Mouse (Mus musculus): Measurements from ENCODE around the gene Lsm14b. TPM values are rescaled to one million over a fixed set of nuclear protein-coding genes. Genes with fewer than 3 reads are reported as not detected.
A peak's percentile ranks its signal among the peaks of the same experiment; 100 is the strongest.

The Lsm14b gene
- total RNA-seq, 2 experiments from 2014 or later, result 9.7 to 23.9 TPM

DNA sequence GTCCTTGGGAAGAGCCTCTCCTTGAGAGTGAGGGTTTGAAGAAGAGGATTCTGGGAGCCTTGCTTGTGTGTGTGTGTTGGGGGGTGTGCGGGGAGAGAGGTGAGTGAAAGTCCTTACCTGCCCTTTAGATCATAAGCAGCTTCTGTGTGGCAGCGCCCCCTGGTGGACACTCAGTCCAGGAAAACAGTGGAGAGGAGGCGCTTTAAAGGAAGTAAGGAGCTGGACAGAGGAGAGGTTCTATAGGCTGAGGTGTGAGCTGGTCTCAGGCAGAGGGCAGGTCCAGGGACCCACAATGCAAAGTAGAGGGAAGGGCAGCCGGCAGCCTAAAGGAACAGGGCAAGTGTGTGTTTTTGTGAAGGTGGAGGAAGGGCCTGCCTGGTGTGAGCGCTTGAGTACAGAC lies 26.2 kb downstream of the Lsm14b start:
- peak; percentile 91 for ATAC-seq (replicated peaks; ENCODE audit: poor library complexity)

DNA sequence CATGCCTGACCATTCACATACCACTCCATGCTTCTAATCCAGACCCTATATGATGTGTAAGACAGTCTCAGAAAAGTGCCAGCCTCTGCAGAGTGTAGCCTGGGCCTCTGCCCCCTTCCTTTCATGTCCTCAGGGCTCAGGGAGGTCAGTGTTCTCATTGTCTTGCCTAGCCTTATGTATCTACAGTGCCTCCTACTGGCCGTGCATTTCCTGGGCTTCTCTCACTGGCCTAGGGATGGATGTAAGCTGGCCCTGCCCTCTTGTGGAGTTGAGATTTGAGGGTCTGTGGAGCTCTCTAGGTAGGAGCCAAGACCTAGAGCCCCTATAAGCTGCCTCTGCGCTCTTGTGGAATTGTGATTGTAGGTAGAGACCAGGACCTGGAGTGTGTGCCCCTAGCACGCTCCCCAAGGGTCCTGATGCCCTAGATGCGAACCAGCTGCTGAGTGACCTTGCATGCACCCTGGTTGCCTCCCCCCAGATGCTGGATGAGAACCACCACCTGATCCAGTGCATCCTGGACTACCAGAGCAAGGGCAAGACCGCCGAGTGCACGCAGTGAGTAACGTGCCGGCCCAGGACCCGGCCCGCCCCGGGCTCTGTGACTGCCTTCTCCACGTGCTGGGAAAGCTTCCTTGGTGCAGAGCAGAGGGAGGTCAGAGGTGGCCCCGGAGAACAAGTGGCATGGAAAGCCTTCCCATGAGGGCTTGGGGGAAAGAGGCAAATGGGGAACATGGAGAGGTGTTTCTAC lies 27.4 kb downstream of the Lsm14b start:
- ATAC-seq (replicated peaks; ENCODE audit: poor library complexity), result peak; percentile 71

DNA sequence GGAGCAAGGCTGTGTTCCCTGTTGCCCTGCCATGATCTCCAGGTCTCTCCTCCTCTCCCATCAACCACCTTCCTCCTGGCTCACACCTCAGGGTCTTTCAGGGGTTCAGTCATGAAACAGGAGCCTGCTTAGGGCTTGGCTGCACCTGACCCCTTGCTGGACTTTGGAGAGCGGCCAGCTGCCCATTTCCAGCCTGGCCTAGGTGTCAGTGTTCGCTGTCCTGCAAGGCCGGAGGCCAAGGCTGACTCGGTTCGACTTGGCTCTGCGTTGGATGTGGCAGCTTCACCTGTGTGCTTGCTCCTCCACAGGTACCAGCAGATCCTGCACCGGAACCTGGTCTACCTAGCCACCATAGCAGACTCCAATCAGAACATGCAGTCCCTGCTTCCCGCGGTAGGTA lies 28.2 kb downstream of the Lsm14b start:
- ATAC-seq (replicated peaks; ENCODE audit: poor library complexity), result no peak

DNA sequence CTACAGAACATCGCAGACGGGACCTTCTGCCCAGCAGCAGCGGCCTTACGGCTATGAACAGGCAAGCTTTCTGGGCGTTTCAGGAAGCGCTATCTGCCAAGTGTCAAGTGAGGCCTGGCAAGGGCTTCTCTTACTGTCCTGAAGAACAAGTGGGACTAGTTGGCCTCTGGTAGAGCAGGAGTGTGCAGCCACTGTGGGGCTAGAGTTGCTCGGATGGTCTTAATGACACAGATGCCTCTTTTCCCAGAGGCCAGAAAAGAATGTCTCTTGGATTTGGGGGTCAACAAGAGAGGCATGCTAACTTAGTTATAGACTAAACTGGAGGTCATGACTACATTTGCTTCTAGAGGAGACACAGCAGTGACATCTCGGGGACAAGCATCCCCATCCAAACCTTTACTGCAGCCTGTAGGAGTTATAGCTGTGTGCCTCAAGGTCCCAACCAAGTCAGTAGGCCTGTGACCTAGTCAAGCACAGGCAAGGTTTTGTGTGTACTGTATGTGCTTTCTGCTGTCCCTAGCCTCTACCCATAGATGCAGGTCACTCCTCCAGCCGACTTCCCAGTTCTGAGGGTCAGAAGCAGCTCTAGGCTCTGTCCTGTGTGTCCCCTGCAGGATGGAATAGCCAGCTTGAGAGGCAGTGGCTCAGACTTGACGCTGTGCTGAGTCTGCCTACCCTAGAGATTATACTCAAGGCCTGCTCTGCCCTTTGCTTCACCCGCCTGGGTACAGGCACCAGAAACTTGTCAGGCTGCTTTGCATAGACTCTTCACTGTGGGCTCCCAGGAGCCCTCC lies 38.7 kb downstream of the Lsm14b start:
- no peak for ATAC-seq (replicated peaks; ENCODE audit: poor library complexity)

- ATAC-seq (replicated peaks; ENCODE audit: poor library complexity), result peak; percentile 28
Measured at GRCm38 (mm10) chr2:180069770-180070480, 45.1 kb downstream of the Lsm14b start.

GRCm38 (mm10) chr2:180070481-180071453 lies 46.0 kb downstream of the Lsm14b start, which contains the start of gene Mtg2:
Gene Mtg2 (plus strand): TSS chr2:180070588.
- ATAC-seq (replicated peaks; ENCODE audit: poor library complexity), result peak; percentile 97

GRCm38 (mm10) chr2:180071671-180072070 lies 46.9 kb downstream of the Lsm14b start:
- ATAC-seq (replicated peaks; ENCODE audit: poor library complexity), result no peak

- ATAC-seq (replicated peaks; ENCODE audit: poor library complexity), result no peak
Measured at GRCm38 (mm10) chr2:180072886-180073285, 48.1 kb downstream of the Lsm14b start.

- ATAC-seq (replicated peaks; ENCODE audit: poor library complexity), result no peak
Measured at GRCm38 (mm10) chr2:180077622-180078021, 52.8 kb downstream of the Lsm14b start.

DNA sequence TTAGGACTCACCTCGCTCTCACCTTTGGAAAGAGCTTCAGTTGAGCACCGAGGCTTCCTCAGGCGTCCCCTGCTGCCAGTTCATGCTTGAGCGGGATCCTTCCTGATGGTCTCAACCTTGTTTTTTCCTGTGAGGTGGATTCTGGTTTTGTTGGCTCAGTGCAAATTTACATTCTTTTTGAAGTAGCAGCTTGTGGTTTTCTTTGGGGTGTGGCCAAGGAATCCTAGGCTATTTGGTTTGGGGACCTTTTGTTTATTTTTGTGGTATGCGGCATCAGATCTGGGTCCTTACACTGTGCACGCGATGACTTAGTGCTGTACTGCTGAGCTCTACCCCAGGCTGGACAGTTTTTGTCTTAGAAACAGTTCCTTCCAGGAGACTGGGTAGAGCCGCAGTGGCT lies 55.9 kb downstream of the Lsm14b start:
- ATAC-seq (replicated peaks; ENCODE audit: poor library complexity), result no peak

DNA sequence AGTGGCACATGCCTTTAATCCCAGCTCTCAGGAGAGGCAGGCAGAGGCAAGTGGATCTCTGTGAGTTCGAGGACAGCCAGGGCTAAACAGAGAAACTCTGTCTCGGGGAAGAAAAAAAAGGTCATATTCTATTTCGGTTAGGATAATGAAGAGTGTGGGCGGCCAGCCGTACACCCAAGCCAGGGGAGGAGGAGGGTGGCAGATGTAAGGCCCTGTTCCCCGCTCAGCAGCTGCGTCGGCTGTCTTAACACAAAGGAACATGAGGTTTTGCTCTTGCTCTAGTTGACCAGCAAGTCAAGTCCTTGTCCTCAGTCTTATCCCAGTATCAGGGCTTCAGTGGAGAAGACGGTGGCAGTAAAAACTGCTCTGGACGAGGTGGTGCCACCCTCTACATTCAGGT lies 58.3 kb downstream of the Lsm14b start:
- no peak for ATAC-seq (replicated peaks; ENCODE audit: poor library complexity)

GRCm38 (mm10) chr2:180084565-180084964 lies 59.8 kb downstream of the Lsm14b start:
- no peak for ATAC-seq (replicated peaks; ENCODE audit: poor library complexity)

Other genes starting within 250 kb of the Lsm14b start
- 21.7 and 24.4 TPM in 2 replicates for gene Taf4, start 48.3 kb upstream of the Lsm14b start, total RNA-seq (2015)
- 15.1 and 18.0 TPM in 2 replicates for gene Taf4, start 48.3 kb upstream of the Lsm14b start, total RNA-seq (2017)
- 355 and 392 TPM in 2 replicates for gene Psma7, start 17.4 kb downstream of the Lsm14b start, total RNA-seq (2015)
- 426 and 445 TPM in 2 replicates for gene Psma7, start 17.4 kb downstream of the Lsm14b start, total RNA-seq (2017)
- gene Ss18l1, start 17.5 kb downstream of the Lsm14b start, total RNA-seq (2015), result 1.1 and 2.1 TPM in 2 replicates
- 2.5 and 2.6 TPM in 2 replicates for gene Ss18l1, start 17.5 kb downstream of the Lsm14b start, total RNA-seq (2017)
- gene Mtg2, start 45.6 kb downstream of the Lsm14b start, total RNA-seq (2015), result 6.4 and 9.3 TPM in 2 replicates
- gene Mtg2, start 45.6 kb downstream of the Lsm14b start, total RNA-seq (2017), result 12.2 and 14.0 TPM in 2 replicates
- not detected in 2 replicates for gene Hrh3, start 79.5 kb downstream of the Lsm14b start, total RNA-seq (2015)
- gene Hrh3, start 79.5 kb downstream of the Lsm14b start, total RNA-seq (2017), result not detected in 2 replicates
- gene Osbpl2, start 94.3 kb downstream of the Lsm14b start, total RNA-seq (2015), result 20.0 and 22.2 TPM in 2 replicates
- gene Osbpl2, start 94.3 kb downstream of the Lsm14b start, total RNA-seq (2017), result 35.8 and 40.8 TPM in 2 replicates
- gene Adrm1, start 146.5 kb downstream of the Lsm14b start, total RNA-seq (2015), result 67.6 and 85.2 TPM in 2 replicates
- gene Adrm1, start 146.5 kb downstream of the Lsm14b start, total RNA-seq (2017), result 52.9 and 84.5 TPM in 2 replicates
- 0.07 and 2.1 TPM in 2 replicates for gene Lama5, start 200.9 kb downstream of the Lsm14b start, total RNA-seq (2015)
- 0.03 and 0.08 TPM in 2 replicates for gene Lama5, start 200.9 kb downstream of the Lsm14b start, total RNA-seq (2017)
- gene Rps21, start 232.4 kb downstream of the Lsm14b start, total RNA-seq (2015), result 1,700 and 1,787 TPM in 2 replicates
- gene Rps21, start 232.4 kb downstream of the Lsm14b start, total RNA-seq (2017), result 2,626 and 3,717 TPM in 2 replicates
- gene Cables2, start 248.5 kb downstream of the Lsm14b start, total RNA-seq (2015), result 12.6 and 15.1 TPM in 2 replicates
- 9.9 and 12.7 TPM in 2 replicates for gene Cables2, start 248.5 kb downstream of the Lsm14b start, total RNA-seq (2017)